Mouse (Mus musculus) C2C12 (cell line): ENCODE measurements at regions not wholly inside any gene's neighbourhood (a gene's known extent, or its start where the extent isn't known, plus 50 kb on each side); places are given as distances from the start of the nearest gene placed in this dataset.

ENCODE experiments used
- CTCF ChIP-seq: IDR thresholded peaks from one replicate; pipeline ENCODE4 v1.5.1; 2011; ENCODE audit not compliant: control insufficient read depth, insufficient read depth, insufficient read length
- MYOD1 ChIP-seq: IDR thresholded peaks from one replicate; pipeline ENCODE4 v1.6.1; 2011; ENCODE audit warnings: low read depth; ENCODE audit not compliant: control insufficient read depth, insufficient read length

DNA sequence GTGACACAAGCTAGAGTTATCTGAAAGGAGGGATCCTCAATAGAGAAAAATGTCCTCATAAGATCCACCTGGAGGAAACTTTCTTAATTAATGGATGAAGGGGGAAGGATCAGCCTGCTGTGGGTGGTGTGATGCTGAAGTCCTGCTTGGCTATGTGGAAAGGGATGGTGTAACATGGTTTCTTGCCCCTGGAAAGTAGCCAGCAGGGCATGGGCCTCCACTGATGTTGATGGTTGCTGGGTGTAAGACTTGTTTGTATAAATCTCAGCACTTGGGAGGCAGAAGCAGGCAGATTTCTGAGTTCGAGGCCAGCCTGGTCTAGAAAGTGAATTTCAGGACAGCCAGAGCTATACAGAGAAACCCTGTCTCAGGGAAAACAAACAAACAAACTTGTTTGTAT is 152.7 kb upstream of the Foxn2 start:
- TF ChIP-seq MYOD1: no peak
- TF ChIP-seq CTCF: no peak
